27 mouse cellular contexts compared by ENCODE assay signal in the genomic region with DNA sequence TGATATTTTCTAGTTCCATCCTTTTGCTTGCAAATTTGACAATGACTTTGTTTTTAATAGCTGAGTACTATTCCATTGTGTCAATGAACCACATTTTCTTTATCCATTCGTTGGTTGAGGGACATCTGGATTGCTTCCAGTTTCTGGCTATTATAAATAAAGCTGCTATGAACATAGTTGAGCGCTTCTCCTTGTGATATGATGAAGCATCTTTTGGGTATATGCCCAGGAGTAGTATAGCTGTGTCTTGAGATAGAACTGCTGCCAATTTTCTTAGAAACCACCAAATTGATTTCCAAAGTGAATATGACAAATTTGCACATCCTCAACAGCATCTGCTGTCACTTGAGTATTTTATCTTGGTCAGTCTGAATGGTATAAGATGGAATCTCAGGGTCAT. TPM values are rescaled to one million over a fixed set of nuclear protein-coding genes. Genes with fewer than 3 reads are reported as not detected.
"Had no signal": no experiment of that assay in that cellular context is flagged by ENCODE, and none has a peak within 500 bp of the region (broad histone marks: within the 10 kb centered on the region; RNA-seq: fewer than 3 reads in every experiment).

No protein-coding gene starts in this region.

- H3K36me3 ChIP-seq: embryonic facial prominence, embryonic 10.5 days; embryonic facial prominence, embryonic 12.5 days; embryonic facial prominence, embryonic 13.5 days; embryonic facial prominence, embryonic 15.5 days; forebrain, embryonic 10.5 days; forebrain, embryonic 12.5 days; forebrain, embryonic 15.5 days had no signal

- H3K27ac ChIP-seq: embryonic facial prominence, embryonic 10.5 days; embryonic facial prominence, embryonic 12.5 days; embryonic facial prominence, embryonic 13.5 days; embryonic facial prominence, embryonic 15.5 days; forebrain, embryonic 10.5 days; forebrain, embryonic 12.5 days; forebrain, embryonic 13.5 days; forebrain, embryonic 15.5 days; gastrocnemius, adult 2 months; heart, adult 2 months had no signal

- H3K4me2 ChIP-seq: embryonic facial prominence, embryonic 12.5 days; embryonic facial prominence, embryonic 13.5 days; embryonic facial prominence, embryonic 15.5 days; forebrain, embryonic 12.5 days; forebrain, embryonic 13.5 days; forebrain, embryonic 15.5 days had no signal

- H3K9ac ChIP-seq: embryonic facial prominence, embryonic 12.5 days; embryonic facial prominence, embryonic 13.5 days; embryonic facial prominence, embryonic 15.5 days; forebrain, embryonic 12.5 days; forebrain, embryonic 13.5 days; forebrain, embryonic 15.5 days; forebrain, postnatal 0 days had no signal

- ATAC-seq: forebrain, embryonic 13.5 days; forebrain, embryonic 14.5 days; forebrain, embryonic 15.5 days; forebrain, embryonic 16.5 days; forebrain, postnatal 0 days had no signal

- H3K27me3 ChIP-seq: embryonic facial prominence, embryonic 12.5 days; embryonic facial prominence, embryonic 13.5 days; embryonic facial prominence, embryonic 15.5 days; forebrain, embryonic 12.5 days; forebrain, embryonic 13.5 days; forebrain, embryonic 15.5 days had no signal

- H3K4me3 ChIP-seq: embryonic facial prominence, embryonic 10.5 days; embryonic facial prominence, embryonic 12.5 days; embryonic facial prominence, embryonic 13.5 days; embryonic facial prominence, embryonic 15.5 days; erythroblast, embryonic 14.5 days; forebrain, embryonic 10.5 days; forebrain, embryonic 12.5 days; forebrain, embryonic 13.5 days; forebrain, embryonic 15.5 days; gastrocnemius, adult 2 months; heart, adult 2 months had no signal

- H3K9me3 ChIP-seq: embryonic facial prominence, embryonic 12.5 days; embryonic facial prominence, embryonic 13.5 days; embryonic facial prominence, embryonic 15.5 days; forebrain, embryonic 12.5 days; forebrain, embryonic 13.5 days had no signal

- DNase-seq: cerebellum, adult 9-10 months; cerebellum, adult 9-11 months; cerebellum, postnatal 10 days; cerebellum, postnatal 14 days; cerebellum, postnatal 25 days; cerebellum, postnatal 36 days; embryo, embryonic 11 days; forebrain, postnatal 0 days; gastrocnemius, adult 2 months; gastrocnemius, postnatal 10 days; gastrocnemius, postnatal 14 days; gastrocnemius, postnatal 25 days; gastrocnemius, postnatal 36 days; heart, adult 18-20 months; heart, adult 2 months had no signal

RNA-seq across cellular contexts. Expression of gene Cplx2, which starts 34.7 kb away (rescaled TPM):
- total RNA-seq: granulocyte monocyte progenitor cell, adult 5-6 weeks had no signal
